Comparison of ENCODE assay signal across 12 mouse cellular contexts in genomic region chr6:72352636-72353405, GRCm38 (mm10). TPM values are rescaled to one million over a fixed set of nuclear protein-coding genes. Genes with fewer than 3 reads are reported as not detected.
A peak's percentile ranks its signal among the peaks of the same experiment; 100 is the strongest.
DNase-seq lines count a peak whose midpoint lies in the region; ATAC-seq and TF ChIP-seq lines count a peak whose summit lies in the region.
"Had no signal": no experiment of that assay in that cellular context is flagged by ENCODE, and none has a peak within 500 bp of the region (broad histone marks: within the 10 kb centered on the region; RNA-seq: fewer than 3 reads in every experiment).

No protein-coding gene starts in this region.

- peaks cover 2% of the 10 kb centered on the region; the same call in 1 of the 2 replicates for H3K79me2 ChIP-seq in heart, adult 2 months (replicated peaks; ENCODE audit: control insufficient read depth, insufficient read depth, low read length)

- no peak overlapping the region for H3K4me2 ChIP-seq in limb, embryonic 14.5 days (replicated peaks; ENCODE audit: low read depth, low read length, severe bottlenecking)
- H3K4me2 ChIP-seq: embryonic facial prominence, embryonic 15.5 days; hindbrain, embryonic 13.5 days had no signal

- 55% methylated on average over 5 of the region's 5 CpGs for WGBS in heart, adult 2 months
- WGBS in limb, embryonic 14.5 days, result 36% methylated on average over 5 of the region's 5 CpGs

- H3K9me3 ChIP-seq in limb, embryonic 14.5 days (ENCODE audit: control insufficient read depth, low read length), result no peaks in the 10 kb centered on the region
- H3K9me3 ChIP-seq: embryonic facial prominence, embryonic 15.5 days; hindbrain, embryonic 13.5 days had no signal

- no peak for ATAC-seq in limb, embryonic 14.5 days (ENCODE audit: low FRiP score, low read depth)
- no peak for ATAC-seq in activated CD4-positive, CD25-positive, alpha-beta regulatory T cell, adult 4 months

- H3K27me3 ChIP-seq in heart, adult 2 months (ENCODE audit: control insufficient read depth, insufficient read depth, low read length), result no peaks in the 10 kb centered on the region
- no peaks in the 10 kb centered on the region for H3K27me3 ChIP-seq in limb, embryonic 14.5 days (ENCODE audit: control insufficient read depth, insufficient read depth, low read length)
- H3K27me3 ChIP-seq: embryonic facial prominence, embryonic 15.5 days; hindbrain, embryonic 13.5 days had no signal

- no peak for TF ChIP-seq EP300 in heart, adult 2 months (IDR thresholded peaks at IDR 0.05; ENCODE audit: insufficient read depth, low read depth, low read length)

- peaks cover 21% of the 10 kb centered on the region for H3K36me3 ChIP-seq in heart, adult 2 months (ENCODE audit: control insufficient read depth, insufficient read depth, low read length)
- H3K36me3 ChIP-seq in limb, embryonic 14.5 days (ENCODE audit: control insufficient read depth, insufficient read depth, low read length), result peaks cover 32% of the 10 kb centered on the region

- intact Hi-C loops in heart, adult 2 months (cut with DNase I), result no loop called here
- intact Hi-C loops in heart, postnatal 10 days (cut with DNase I), result no loop called here

- no peak overlapping the region for H3K9ac ChIP-seq in heart, adult 2 months (ENCODE audit: low read depth, low read length)
- H3K9ac ChIP-seq in limb, embryonic 14.5 days (ENCODE audit: low read depth, low read length, severe bottlenecking), result no peak overlapping the region
- H3K9ac ChIP-seq: embryonic facial prominence, embryonic 15.5 days; hindbrain, embryonic 13.5 days had no signal

- no peak for DNase-seq in heart, adult 2 months
- DNase-seq in heart, postnatal 10 days, result no peak
- peak; percentile 48 to 69 for DNase-seq in kidney, postnatal 36 days
- DNase-seq in kidney, adult 18-20 months, result no peak
- DNase-seq in limb, embryonic 14.5 days (ENCODE audit: low spot score), result peak; percentile 61
- DNase-seq in lung, postnatal 10 days, result peak; percentile 70
- DNase-seq in frontal cortex, postnatal 10 days (ENCODE audit: low spot score in 2 of 2), result no peak
- DNase-seq: adrenal gland, postnatal 36 days; cerebellum, adult 2 months had no signal

- H3K4me3 ChIP-seq in heart, adult 2 months, result no peak overlapping the region
- H3K4me3 ChIP-seq in limb, embryonic 14.5 days (replicated peaks; ENCODE audit: low read length), result no peak overlapping the region
- H3K4me3 ChIP-seq: embryonic facial prominence, embryonic 15.5 days; hindbrain, embryonic 13.5 days had no signal

- peak overlapping the region; percentile 28; the same call in 1 of the 2 replicates for H3K27ac ChIP-seq in heart, adult 2 months
- no peak overlapping the region for H3K27ac ChIP-seq in limb, embryonic 14.5 days (replicated peaks; ENCODE audit: low read depth, low read length)
- H3K27ac ChIP-seq: embryonic facial prominence, embryonic 15.5 days; hindbrain, embryonic 13.5 days had no signal

- TF ChIP-seq CTCF in heart, adult 2 months (IDR thresholded peaks at IDR 0.05), result no peak

- peaks cover 14% of the 10 kb centered on the region for H3K4me1 ChIP-seq in heart, adult 2 months (ENCODE audit: control insufficient read depth, insufficient read depth, low read length)
- H3K4me1 ChIP-seq in limb, embryonic 14.5 days (ENCODE audit: control insufficient read depth, insufficient read depth, low read length), result peaks cover 31% of the 10 kb centered on the region

- TF ChIP-seq POLR2A in heart, adult 2 months (IDR thresholded peaks at IDR 0.05; ENCODE audit: insufficient read depth, low read depth, low read length), result no peak
- TF ChIP-seq POLR2A in limb, embryonic 14.5 days (IDR thresholded peaks at IDR 0.05; ENCODE audit: borderline replicate concordance, extremely low read depth, insufficient read depth, insufficient read length), result no peak

RNA-seq across cellular contexts. Expression of gene Tmem150a, which starts 2.4 kb away (rescaled TPM):
- 10 to 100 TPM; 22.7 to 22.8 TPM for total RNA-seq in heart, adult 2 months (2021)
- polyA plus RNA-seq in heart, adult 2 months (2012; rRNA removed), result 79.2 and 86.9 TPM in 2 replicates
- 10 to 100 TPM; 13.6 to 17.1 TPM for total RNA-seq in heart, postnatal 10 days (2021)
- 32.9 and 50.5 TPM in 2 replicates for polyA plus RNA-seq in limb, embryonic 14.5 days (2012; rRNA removed)
- 16.0 and 16.1 TPM in 2 replicates for polyA plus RNA-seq in limb, embryonic 14.5 days (2014; fragmentation: Nextera tagmentation; extraction: Ambion mirVana)
- polyA plus RNA-seq in activated CD4-positive, CD25-positive, alpha-beta regulatory T cell, adult 4 months (2017; shearing (Covaris generic)), result under 1 TPM in 1 of 2 experiments, not detected in 1; 0.45 TPM

RNA-seq across cellular contexts. Expression of gene 0610030E20Rik, which starts 5.7 kb away (rescaled TPM):
- 1 to 10 TPM; 8.2 to 9.1 TPM for total RNA-seq in heart, adult 2 months (2021)
- polyA plus RNA-seq in heart, adult 2 months (2012; rRNA removed), result 8.7 and 13.6 TPM in 2 replicates
- 10 to 100 TPM; 13.4 to 13.9 TPM for total RNA-seq in heart, postnatal 10 days (2021)
- 30.6 and 31.7 TPM in 2 replicates for polyA plus RNA-seq in limb, embryonic 14.5 days (2012; rRNA removed)
- 23.0 and 23.5 TPM in 2 replicates for polyA plus RNA-seq in limb, embryonic 14.5 days (2014; fragmentation: Nextera tagmentation; extraction: Ambion mirVana)
- 10 to 100 TPM; 18.1 to 20.8 TPM for polyA plus RNA-seq in activated CD4-positive, CD25-positive, alpha-beta regulatory T cell, adult 4 months (2017; shearing (Covaris generic))

RNA-seq across cellular contexts. Expression of gene Usp39, which starts 7.8 kb away (rescaled TPM):
- total RNA-seq in heart, adult 2 months (2021), result 10 to 100 TPM; 14.9 to 17.7 TPM
- 11.4 and 19.0 TPM in 2 replicates for polyA plus RNA-seq in heart, adult 2 months (2012; rRNA removed)
- total RNA-seq in heart, postnatal 10 days (2021), result 10 to 100 TPM; 19.3 to 24.6 TPM
- polyA plus RNA-seq in limb, embryonic 14.5 days (2012; rRNA removed), result 35.8 and 39.1 TPM in 2 replicates
- 52.2 and 53.7 TPM in 2 replicates for polyA plus RNA-seq in limb, embryonic 14.5 days (2014; fragmentation: Nextera tagmentation; extraction: Ambion mirVana)
- polyA plus RNA-seq in activated CD4-positive, CD25-positive, alpha-beta regulatory T cell, adult 4 months (2017; shearing (Covaris generic)), result 10 to 100 TPM; 21.3 to 26.5 TPM

RNA-seq across cellular contexts. Expression of gene Rnf181, which starts 13.9 kb away (rescaled TPM):
- 10 to 100 TPM; 36.0 to 40.7 TPM for total RNA-seq in heart, adult 2 months (2021)
- polyA plus RNA-seq in heart, adult 2 months (2012; rRNA removed), result 44.0 and 56.6 TPM in 2 replicates
- 10 to 100 TPM; 45.6 to 51.5 TPM for total RNA-seq in heart, postnatal 10 days (2021)
- 65.7 and 79.5 TPM in 2 replicates for polyA plus RNA-seq in limb, embryonic 14.5 days (2012; rRNA removed)
- polyA plus RNA-seq in limb, embryonic 14.5 days (2014; fragmentation: Nextera tagmentation; extraction: Ambion mirVana), result 84.4 and 85.6 TPM in 2 replicates
- 100 to 1,000 TPM; 110 TPM for polyA plus RNA-seq in activated CD4-positive, CD25-positive, alpha-beta regulatory T cell, adult 4 months (2017; shearing (Covaris generic))

RNA-seq across cellular contexts. Expression of gene Vamp5, which starts 27.4 kb away (rescaled TPM):
- 10 to 100 TPM; 49.3 to 58.3 TPM for total RNA-seq in heart, adult 2 months (2021)
- polyA plus RNA-seq in heart, adult 2 months (2012; rRNA removed), result 99.6 and 116 TPM in 2 replicates
- total RNA-seq in heart, postnatal 10 days (2021), result 10 to 100 TPM; 46.5 to 57.8 TPM
- polyA plus RNA-seq in limb, embryonic 14.5 days (2012; rRNA removed), result 14.5 and 16.6 TPM in 2 replicates
- 20.8 and 24.5 TPM in 2 replicates for polyA plus RNA-seq in limb, embryonic 14.5 days (2014; fragmentation: Nextera tagmentation; extraction: Ambion mirVana)
- 10 to 100 TPM; 62.3 to 81.8 TPM for polyA plus RNA-seq in activated CD4-positive, CD25-positive, alpha-beta regulatory T cell, adult 4 months (2017; shearing (Covaris generic))

Comparison
In these comparisons a context has a peak if more than half of its experiments do, and no peak if none do; other contexts are left out.
1. DNase-seq: peak in kidney, postnatal 36 days (2 of 2), limb, embryonic 14.5 days (single experiment) and lung, postnatal 10 days (single experiment); none in heart, adult 2 months (0 of 2), heart, postnatal 10 days (0 of 2), kidney, adult 18-20 months (single experiment) and frontal cortex, postnatal 10 days (0 of 2).
2. RNA of gene Tmem150a, which starts 2.4 kb away (polyA plus RNA-seq): 79.2 to 86.9 TPM in heart, adult 2 months and 16.0 to 50.5 TPM in limb, embryonic 14.5 days; 0.45 TPM in activated CD4-positive, CD25-positive, alpha-beta regulatory T cell, adult 4 months; every median in the first group is over 10 times any median in the second.